Mouse (Mus musculus) hindbrain, postnatal 0 days (tissue): Measurements from ENCODE around the gene Gsg1. TPM values are rescaled to one million over a fixed set of nuclear protein-coding genes. Genes with fewer than 3 reads are reported as not detected.

ENCODE experiments used
- ATAC-seq: fragments of 200-750 bp; cut with Nextera tagmentation; 2 replicates; pipeline ENCODE4 v1.8.0; 2017; ENCODE audit warnings: mild to moderate bottlenecking, moderate TSS enrichment, moderate library complexity
- DNase-seq: peaks from one replicate; pipeline ENCODE4 v3.0.0-alpha.2; 2015; ENCODE audit warnings: low spot score
- H3K27ac ChIP-seq: fragments of 300-500 bp; sonication (generic); 2 replicates; pipeline ENCODE4 v1.5.1; 2014; ENCODE audit warnings: mild to moderate bottlenecking
- H3K27me3 ChIP-seq: fragments of 300-500 bp; sonication (generic); 2 replicates; pipeline ENCODE4 v1.6.1; 2014; ENCODE audit warnings: low read length, mixed read lengths; ENCODE audit not compliant: insufficient read depth
- H3K36me3 ChIP-seq: fragments of 300-500 bp; sonication (generic); 2 replicates; pipeline ENCODE4 v1.6.1; 2014; ENCODE audit warnings: low read length, mixed read lengths; ENCODE audit not compliant: insufficient read depth
- H3K4me1 ChIP-seq: fragments of 300-500 bp; sonication (generic); 2 replicates; pipeline ENCODE4 v1.6.1; 2014; ENCODE audit warnings: antibody characterized with exemption, low read length, mixed read lengths; ENCODE audit not compliant: insufficient read depth
- H3K4me2 ChIP-seq: fragments of 300-500 bp; sonication (generic); 2 replicates; pipeline ENCODE4 v1.6.1; 2014; ENCODE audit warnings: low read depth, mild to moderate bottlenecking, low read length, moderate library complexity, mixed read lengths
- H3K4me3 ChIP-seq: fragments of 300-500 bp; sonication (generic); 2 replicates; pipeline ENCODE4 v1.5.1; 2014; ENCODE audit warnings: low read length
- H3K9ac ChIP-seq: fragments of 300-500 bp; sonication (generic); replicated peaks from 2 replicates; pipeline ENCODE4 v1.6.1; 2014; ENCODE audit warnings: mild to moderate bottlenecking, low read length, moderate library complexity, mixed read lengths
- H3K9me3 ChIP-seq: fragments of 300-500 bp; sonication (generic); 2 replicates; pipeline ENCODE4 v1.6.1; 2016; ENCODE audit warnings: low read length, mixed read lengths
- CTCF ChIP-seq: IDR thresholded peaks from 2 replicates; pipeline ENCODE4 v1.5.1; 2016; ENCODE audit warnings: antibody characterized with exemption, control low read depth, low read depth
- WGBS: fragments of 180-500 bp; shearing (Covaris S2); extraction: QIAGEN DNeasy Blood & Tissue Kit; methylation state at CpG from one replicate; pipeline ENCODE4 v1.1.7; 2014; 5-methylcytosine and 5-hydroxymethylcytosine counted together
- polyA plus RNA-seq: library from polyadenylated mRNA; unstranded; fragments of >200 nt; fragmentation: Nextera tagmentation; extraction: Ambion mirVana; gene quantifications from 2 replicates; pipeline ENCODE4 v1.2.1, GENCODE M21; 2015
- total RNA-seq: library from RNA; depleted of rRNA; stranded (reverse); fragments of >200 nt; gene quantifications from 2 replicates; pipeline ENCODE4 v1.2.3, GENCODE M21; 2014

The Gsg1 gene
- total and polyA plus RNA-seq, 2 experiments from 2014 or later = 0.31 to 1.1 TPM

DNA sequence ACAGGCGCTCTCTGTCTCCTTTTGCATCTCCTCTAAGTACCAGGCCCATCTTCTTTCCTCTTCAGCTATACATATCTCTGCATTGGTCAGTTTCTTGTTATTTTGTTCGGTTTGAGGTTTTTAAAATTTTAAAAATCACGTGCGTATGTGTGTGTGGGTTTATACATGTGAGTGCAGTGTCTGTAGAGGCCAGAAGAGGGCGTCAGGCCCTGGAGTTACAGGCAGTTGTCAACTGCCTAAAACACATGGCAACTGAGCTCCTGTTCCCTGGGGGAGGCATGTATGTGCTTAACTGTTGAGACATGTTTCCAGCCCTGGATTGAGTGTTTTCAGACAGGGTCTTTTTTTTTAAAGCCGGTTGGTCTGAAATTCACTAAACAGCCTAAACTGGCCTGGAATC lies 51.5 kb downstream of the Gsg1 start:
- peak; percentile 37; the same call in 1 of the 2 replicates for TF ChIP-seq CTCF
- ATAC-seq = no peak

DNA sequence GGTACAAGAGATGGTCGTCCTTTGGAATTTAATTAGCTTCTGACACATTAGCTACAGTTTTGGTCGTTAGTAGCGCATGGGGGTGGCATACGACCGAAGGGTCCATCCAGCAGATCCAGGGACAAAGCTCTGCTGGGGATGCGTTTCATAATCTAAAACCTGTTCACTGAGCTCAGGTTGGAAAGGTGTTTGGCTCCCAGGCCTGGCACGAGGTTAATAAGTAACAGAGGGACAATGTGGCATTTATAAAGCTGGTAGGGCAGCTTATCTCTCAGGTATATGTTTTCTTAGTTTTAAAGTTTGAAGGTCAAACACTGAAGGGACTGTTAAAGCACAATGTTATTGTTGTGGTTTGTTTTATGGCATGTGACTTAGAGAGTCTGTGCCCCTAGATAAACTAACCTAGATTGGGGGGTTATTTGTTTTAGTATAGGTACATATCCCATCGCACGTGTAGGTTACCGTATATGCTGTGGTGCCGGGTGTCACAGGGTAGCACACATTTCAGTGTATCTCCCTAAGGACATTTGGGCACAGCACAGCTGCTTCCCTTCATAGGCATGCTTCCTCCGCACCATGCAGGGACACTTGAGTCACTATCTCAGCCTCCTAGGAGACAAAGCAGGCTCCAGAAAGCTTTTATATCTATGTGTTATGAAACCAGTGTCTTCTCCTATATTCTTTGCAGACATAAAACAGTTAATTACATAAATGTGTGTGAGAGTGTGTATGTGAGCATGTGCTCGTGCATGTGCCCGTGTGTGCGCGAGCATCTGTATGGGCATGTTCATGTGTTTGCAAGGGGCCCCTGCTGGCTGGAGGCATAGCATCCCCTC lies 53.8 kb downstream of the Gsg1 start:
- 80% methylated on average over 16 of the region's 16 CpGs for WGBS
- Histone ChIP-seq H3K4me3 (no peak overlapping the region), H3K9me3 (no peaks in the 10 kb centered on the region), H3K27ac (no peak overlapping the region), H3K4me2 (peak overlapping the region; percentile 89), H3K4me1 (peaks cover 6% of the 10 kb centered on the region; the same call in 1 of the 2 replicates), H3K9ac (no peak overlapping the region), H3K27me3 (no peaks in the 10 kb centered on the region), H3K36me3 (no peaks in the 10 kb centered on the region)
- DNase-seq = no peak
- no peak for ATAC-seq
- TF ChIP-seq CTCF = no peak

More for the DNA sequence above, 51.5 kb downstream of the Gsg1 start:
- no peak for DNase-seq
- WGBS = 91% methylated on average over 6 of the region's 6 CpGs
- H3K9ac ChIP-seq = no peak overlapping the region
- H3K36me3 ChIP-seq = no peaks in the 10 kb centered on the region
- H3K4me1 ChIP-seq = peaks cover 6% of the 10 kb centered on the region; the same call in 1 of the 2 replicates
- peak overlapping the region; percentile 61; the same call in 1 of the 2 replicates for H3K27ac ChIP-seq
- no peak overlapping the region for H3K4me2 ChIP-seq
- no peaks in the 10 kb centered on the region for H3K9me3 ChIP-seq
- H3K27me3 ChIP-seq = no peaks in the 10 kb centered on the region
- no peak overlapping the region for H3K4me3 ChIP-seq

DNA sequence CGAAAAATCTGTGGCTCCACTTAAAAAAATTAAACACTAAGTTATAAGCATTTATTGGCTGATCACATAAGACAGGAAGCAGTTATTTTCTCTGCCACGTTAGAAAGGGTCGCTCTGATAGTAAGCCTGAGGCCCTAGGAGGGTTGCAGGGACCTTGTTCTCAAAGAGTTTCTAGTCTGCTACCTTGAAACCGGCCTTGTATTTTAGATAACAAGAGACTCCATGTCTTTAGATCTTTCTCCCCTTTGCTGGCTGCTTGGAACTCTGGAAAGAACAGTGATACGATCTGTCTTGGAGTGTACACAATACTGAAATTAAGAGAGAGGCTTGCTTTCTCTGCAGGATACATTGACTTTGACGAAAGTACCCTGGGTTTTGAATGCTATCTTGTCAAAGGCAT lies 55.4 kb downstream of the Gsg1 start:
- ATAC-seq (no peak), DNase-seq (no peak)
- peaks cover 6% of the 10 kb centered on the region; the same call in 1 of the 2 replicates for H3K4me1 ChIP-seq
- WGBS = 32% methylated on average over 6 of the region's 6 CpGs
- H3K36me3 ChIP-seq = no peaks in the 10 kb centered on the region
- H3K27me3 ChIP-seq = no peaks in the 10 kb centered on the region
- peak overlapping the region; percentile 88 for H3K27ac ChIP-seq
- H3K4me2 ChIP-seq = peak overlapping the region; percentile 89
- peak overlapping the region; percentile 92 for H3K9ac ChIP-seq
- H3K4me3 ChIP-seq = peak overlapping the region; percentile 94
- H3K9me3 ChIP-seq = no peaks in the 10 kb centered on the region
- TF ChIP-seq CTCF = no peak

DNA sequence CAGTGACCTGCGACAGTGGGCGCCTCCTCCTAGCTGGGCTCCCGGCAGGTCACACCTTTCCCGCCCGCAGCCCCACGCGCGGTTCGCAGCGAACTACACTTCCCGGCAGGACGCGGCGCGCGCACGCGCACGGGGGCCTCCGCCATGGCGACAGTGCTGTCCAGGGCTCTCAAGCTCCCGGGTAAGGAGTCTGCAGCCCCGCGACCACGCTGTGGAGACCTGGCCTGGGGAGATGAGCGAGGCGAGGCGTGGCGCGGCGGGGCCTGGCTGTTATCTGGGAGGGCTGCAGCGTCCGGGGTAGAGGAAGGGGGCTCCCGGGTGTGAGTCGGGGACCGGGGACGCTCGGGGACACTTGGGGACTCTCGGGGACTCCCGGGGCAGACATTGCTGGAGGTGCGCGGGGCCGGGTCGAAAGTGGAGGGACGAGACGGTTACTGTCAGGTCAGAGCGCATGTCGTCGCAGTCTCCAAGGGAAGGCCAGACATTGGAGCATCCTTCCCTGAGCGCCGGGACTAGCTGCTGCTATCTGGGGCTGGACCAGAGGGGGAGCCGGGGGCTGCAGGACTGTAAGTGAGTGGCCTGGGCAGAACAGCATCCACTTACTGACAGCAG lies 56.1 kb downstream of the Gsg1 start, which contains the start of the genes Fam234b and Hebp1:
Gene Fam234b, plus strand, starts transcription at position 57 of the 612 bp plus-strand sequence.
Gene Hebp1, minus strand, starts transcription at position 102 of the 612 bp plus-strand sequence.
- peak; percentile 55 for TF ChIP-seq CTCF
- H3K9ac ChIP-seq = peak within 1 kb of the TSS; percentile 92
- H3K9me3 ChIP-seq = no peaks in the 10 kb centered on the region
- no peaks in the 10 kb centered on the region for H3K36me3 ChIP-seq
- H3K4me3 ChIP-seq = peak within 1 kb of the TSS; percentile 94
- no peaks in the 10 kb centered on the region for H3K27me3 ChIP-seq
- ATAC-seq = peak; percentile 92
- peaks cover 6% of the 10 kb centered on the region; the same call in 1 of the 2 replicates for H3K4me1 ChIP-seq
- peak within 1 kb of the TSS; percentile 89 for H3K4me2 ChIP-seq
- H3K27ac ChIP-seq = peak within 1 kb of the TSS; percentile 88
- WGBS = under 1% methylated on average over 52 of the region's 52 CpGs
- DNase-seq = peak; percentile 89

DNA sequence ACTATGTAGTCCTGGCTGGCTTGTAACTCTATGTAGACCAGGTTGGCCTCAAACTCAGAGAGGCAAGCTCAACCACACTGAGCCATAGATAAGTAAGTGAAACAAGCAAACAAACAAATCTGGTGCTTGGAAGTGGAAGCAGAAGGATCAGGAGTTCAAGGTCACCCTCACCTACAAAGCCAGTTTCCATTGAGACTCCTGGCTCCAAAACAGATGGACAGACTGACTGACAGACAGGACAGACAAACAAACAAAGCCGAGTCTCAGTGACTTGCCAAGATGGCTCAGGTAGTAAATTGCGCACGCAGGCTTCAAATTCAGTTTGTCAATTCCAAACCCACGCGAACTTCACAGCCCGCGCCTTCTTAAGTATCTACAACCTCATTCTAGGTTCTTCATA lies 56.7 kb downstream of the Gsg1 start:
- 20% methylated on average over 7 of the region's 7 CpGs for WGBS
- ATAC-seq = no peak

DNA sequence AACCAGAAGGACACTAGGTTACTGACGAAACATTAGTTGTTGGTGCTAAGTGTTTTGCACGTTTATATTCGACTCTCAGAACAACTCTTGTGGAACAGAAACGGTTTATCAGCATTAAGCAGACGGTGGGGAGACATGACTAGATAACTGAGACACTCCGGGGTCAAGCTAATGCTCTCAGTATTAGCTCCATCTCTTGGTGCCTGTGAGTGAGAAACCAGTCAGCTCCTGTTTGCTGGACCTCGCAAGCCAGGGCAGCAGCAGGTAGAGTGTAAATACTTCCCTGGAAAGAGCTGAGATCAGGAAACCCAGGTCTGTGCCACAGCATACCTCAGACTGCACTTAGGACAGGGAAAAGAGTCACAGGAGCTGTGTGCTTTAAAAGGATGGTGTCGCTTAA lies 57.4 kb downstream of the Gsg1 start:
- no peak for TF ChIP-seq CTCF
- Histone ChIP-seq H3K9ac (no peak overlapping the region), H3K27ac (no peak overlapping the region), H3K9me3 (no peaks in the 10 kb centered on the region), H3K4me1 (peaks cover 6% of the 10 kb centered on the region; the same call in 1 of the 2 replicates), H3K4me2 (no peak overlapping the region), H3K4me3 (no peak overlapping the region), H3K36me3 (no peaks in the 10 kb centered on the region), H3K27me3 (no peaks in the 10 kb centered on the region)
- DNase-seq (no peak), ATAC-seq (no peak)
- 85% methylated on average over 8 of the region's 8 CpGs for WGBS

More for the DNA sequence above, 56.7 kb downstream of the Gsg1 start:
- H3K9me3 ChIP-seq = no peaks in the 10 kb centered on the region
- no peaks in the 10 kb centered on the region for H3K27me3 ChIP-seq
- H3K4me2 ChIP-seq = peak overlapping the region; percentile 89
- no peak for TF ChIP-seq CTCF
- H3K4me1 ChIP-seq = peaks cover 6% of the 10 kb centered on the region; the same call in 1 of the 2 replicates
- no peak for DNase-seq
- peak overlapping the region; percentile 92 for H3K9ac ChIP-seq
- H3K4me3 ChIP-seq = peak overlapping the region; percentile 94
- H3K36me3 ChIP-seq = no peaks in the 10 kb centered on the region
- peak overlapping the region; percentile 88; the same call in 1 of the 2 replicates for H3K27ac ChIP-seq
